Mouse (Mus musculus): Measurements from ENCODE around the gene Tmem30c.

GRCm38 (mm10) chr16:57260152-57260551 is 32.5 kb downstream of the Tmem30c start:
- TF ChIP-seq CTCF (IDR thresholded peaks at IDR 0.05; ENCODE audit: low read depth) (no peak), EP300 (IDR thresholded peaks at IDR 0.05; ENCODE audit: low read depth) (no peak)
